Mouse (Mus musculus): Measurements from ENCODE around the gene Vamp1. TPM values are rescaled to one million over a fixed set of nuclear protein-coding genes. Genes with fewer than 3 reads are reported as not detected.

Gene Vamp1
- polyA plus RNA-seq, 1 experiment from 2014 or later: 4.3 TPM

DNA sequence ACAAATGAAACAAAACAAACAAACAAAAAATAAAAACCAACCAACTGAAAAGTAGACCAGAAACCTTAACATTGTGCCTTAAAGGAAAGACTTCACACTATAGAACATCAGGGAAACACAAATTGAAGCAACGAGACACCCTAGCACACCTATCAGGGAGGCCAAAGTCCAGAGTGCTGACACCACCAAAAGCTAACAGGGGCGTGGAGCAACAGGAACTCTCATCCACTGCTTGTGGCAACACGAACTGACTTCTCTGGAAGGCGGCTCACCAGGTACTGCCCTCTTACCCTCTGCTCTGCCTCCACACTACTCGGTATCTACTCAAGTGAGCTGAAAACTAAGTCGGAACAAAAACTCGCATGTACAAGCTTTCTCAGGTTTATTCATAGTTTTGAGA, 76.9 kb downstream of the Vamp1 start:
- H3K27ac ChIP-seq: no peak overlapping the region
- no peaks in the 10 kb centered on the region for H3K36me3 ChIP-seq
- no peak overlapping the region for H3K9ac ChIP-seq
- no peak overlapping the region for H3K4me3 ChIP-seq
- no peaks in the 10 kb centered on the region for H3K9me3 ChIP-seq
- no peaks in the 10 kb centered on the region for H3K4me1 ChIP-seq
- 86% methylated on average over 7 of the region's 7 CpGs for WGBS
- ATAC-seq (ENCODE audit: insufficient number of reproducible peaks, insufficient read depth, low FRiP score, low TSS enrichment, low read depth): no peak
- no peak overlapping the region for H3K4me2 ChIP-seq
- H3K27me3 ChIP-seq: no peaks in the 10 kb centered on the region

DNA sequence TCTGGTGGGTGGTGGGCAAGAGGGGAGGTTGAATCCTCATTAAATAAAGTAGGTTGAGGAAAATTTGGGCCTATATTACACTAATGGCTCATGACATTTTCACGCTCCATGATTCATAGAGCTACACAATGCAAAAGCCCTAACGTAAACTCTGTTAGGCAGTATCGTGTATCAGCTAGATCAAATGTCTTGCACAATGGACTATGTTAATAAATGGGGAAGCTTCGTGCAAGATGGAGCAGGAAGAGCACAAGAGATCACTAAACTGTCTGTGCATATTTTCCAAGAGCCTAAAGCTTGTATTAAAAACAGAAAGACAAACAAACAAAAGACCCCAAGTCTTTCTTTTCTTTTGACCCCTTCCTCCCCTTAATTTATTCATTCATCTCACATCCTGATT, 78.7 kb downstream of the Vamp1 start:
- Histone ChIP-seq H3K4me2 (no peak overlapping the region), H3K27me3 (no peaks in the 10 kb centered on the region), H3K9me3 (no peaks in the 10 kb centered on the region), H3K36me3 (no peaks in the 10 kb centered on the region), H3K4me1 (no peaks in the 10 kb centered on the region), H3K4me3 (no peak overlapping the region), H3K27ac (no peak overlapping the region), H3K9ac (no peak overlapping the region)
- WGBS: 71% methylated on average over 4 of the region's 4 CpGs
- no peak for ATAC-seq (ENCODE audit: insufficient number of reproducible peaks, insufficient read depth, low FRiP score, low TSS enrichment, low read depth)

Small RNA genes within 50 kb of the gene (microRNA-seq; reads per million reads assigned to microRNA genes)
- gene Mir3098: 1.1 reads per million
- gene Mir8113: not detected

Other genes starting within 250 kb of the Vamp1 start
- 10.0 TPM in 2 replicates for gene Pianp, start 218.9 kb upstream of the Vamp1 start, polyA plus RNA-seq (2015; fragmentation: Nextera tagmentation; extraction: Ambion mirVana)
- gene Zfp384, start 206.4 kb upstream of the Vamp1 start, polyA plus RNA-seq (2015; fragmentation: Nextera tagmentation; extraction: Ambion mirVana): 19.9 and 23.5 TPM in 2 replicates
- 164 and 187 TPM in 2 replicates for gene Ing4, start 175.8 kb upstream of the Vamp1 start, polyA plus RNA-seq (2015; fragmentation: Nextera tagmentation; extraction: Ambion mirVana)
- 21.7 and 22.7 TPM in 2 replicates for gene Acrbp, start 165.9 kb upstream of the Vamp1 start, polyA plus RNA-seq (2015; fragmentation: Nextera tagmentation; extraction: Ambion mirVana)
- 0.59 and 0.97 TPM in 2 replicates for gene Lpar5, start 147.6 kb upstream of the Vamp1 start, polyA plus RNA-seq (2015; fragmentation: Nextera tagmentation; extraction: Ambion mirVana)
- 83.3 and 91.2 TPM in 2 replicates for gene Chd4, start 119.6 kb upstream of the Vamp1 start, polyA plus RNA-seq (2015; fragmentation: Nextera tagmentation; extraction: Ambion mirVana)
- 62.5 and 69.3 TPM in 2 replicates for gene Nop2, start 83.6 kb upstream of the Vamp1 start, polyA plus RNA-seq (2015; fragmentation: Nextera tagmentation; extraction: Ambion mirVana)
- gene Iffo1, start 70.3 kb upstream of the Vamp1 start, polyA plus RNA-seq (2015; fragmentation: Nextera tagmentation; extraction: Ambion mirVana): 15.5 and 17.6 TPM in 2 replicates
- gene Gapdh, start 49.1 kb upstream of the Vamp1 start, polyA plus RNA-seq (2015; fragmentation: Nextera tagmentation; extraction: Ambion mirVana): 1,482 and 1,867 TPM in 2 replicates
- 150 and 163 TPM in 2 replicates for gene Ncapd2, start 23.9 kb upstream of the Vamp1 start, polyA plus RNA-seq (2015; fragmentation: Nextera tagmentation; extraction: Ambion mirVana)
- gene Mrpl51, start 23.8 kb upstream of the Vamp1 start, polyA plus RNA-seq (2015; fragmentation: Nextera tagmentation; extraction: Ambion mirVana): 216 and 218 TPM in 2 replicates
- gene Tapbpl, start 16.3 kb downstream of the Vamp1 start, polyA plus RNA-seq (2015; fragmentation: Nextera tagmentation; extraction: Ambion mirVana): 2.8 and 3.5 TPM in 2 replicates
- gene Cd27, start 21.5 kb downstream of the Vamp1 start, polyA plus RNA-seq (2015; fragmentation: Nextera tagmentation; extraction: Ambion mirVana): 1.7 and 2.8 TPM in 2 replicates
- gene Tuba3a, start 70.5 kb downstream of the Vamp1 start, polyA plus RNA-seq (2015; fragmentation: Nextera tagmentation; extraction: Ambion mirVana): 0.17 and 0.22 TPM in 2 replicates
- 33.1 TPM in 2 replicates for gene Ltbr, start 98.3 kb downstream of the Vamp1 start, polyA plus RNA-seq (2015; fragmentation: Nextera tagmentation; extraction: Ambion mirVana)
- gene Scnn1a, start 105.1 kb downstream of the Vamp1 start, polyA plus RNA-seq (2015; fragmentation: Nextera tagmentation; extraction: Ambion mirVana): 1.3 and 1.5 TPM in 2 replicates
- 62.3 and 67.9 TPM in 2 replicates for gene Tnfrsf1a, start 133.8 kb downstream of the Vamp1 start, polyA plus RNA-seq (2015; fragmentation: Nextera tagmentation; extraction: Ambion mirVana)
- gene Plekhg6, start 165.2 kb downstream of the Vamp1 start, polyA plus RNA-seq (2015; fragmentation: Nextera tagmentation; extraction: Ambion mirVana): 1.1 and 1.3 TPM in 2 replicates